Mouse (Mus musculus) testis, adult 2 months (tissue): Measurements from ENCODE around the gene Usp24.

Source experiments
- CTCF ChIP-seq: fragments of 200-500 bp; IDR thresholded peaks from 2 replicates; pipeline ENCODE4 v1.5.1; 2012; ENCODE audit warnings: low read depth, mild to moderate bottlenecking, inconsistent platforms, low read length, moderate library complexity; ENCODE audit not compliant: control insufficient read depth, insufficient read depth, insufficient replicate concordance
- POLR2A ChIP-seq: fragments of 200-500 bp; IDR thresholded peaks from 2 replicates; pipeline ENCODE4 v1.6.1; 2012; ENCODE audit warnings: low read depth, mild to moderate bottlenecking, inconsistent platforms, low read length, moderate library complexity; ENCODE audit not compliant: control insufficient read depth

DNA sequence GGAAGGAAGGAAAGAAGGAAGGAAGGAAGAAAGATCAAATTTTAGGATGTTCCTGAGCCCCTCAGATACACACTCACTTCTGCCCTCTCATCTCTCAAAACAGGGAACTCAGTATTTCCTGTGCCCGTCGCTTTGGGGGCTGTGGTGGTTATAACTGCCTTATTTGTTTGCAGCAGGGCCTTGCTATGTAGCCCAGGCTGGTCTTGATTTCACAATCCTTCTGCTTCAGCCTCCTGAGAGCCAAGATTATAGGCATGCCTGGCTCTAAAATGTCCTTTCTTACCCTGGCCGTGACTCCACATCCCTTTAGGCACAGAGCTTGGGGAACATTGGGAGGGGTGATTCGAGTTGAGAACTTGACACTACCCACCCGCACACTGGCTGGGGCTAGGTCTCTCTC is 146.5 kb downstream of the Usp24 start:
- TF ChIP-seq POLR2A, result no peak
- no peak for TF ChIP-seq CTCF
